Mouse (Mus musculus): ENCODE results near the gene Nmnat3. TPM values are rescaled to one million over a fixed set of nuclear protein-coding genes. Genes with fewer than 3 reads are reported as not detected.

The Nmnat3 gene
- polyA plus RNA-seq, 1 experiment from 2014 or later, result 0.87 TPM

DNA sequence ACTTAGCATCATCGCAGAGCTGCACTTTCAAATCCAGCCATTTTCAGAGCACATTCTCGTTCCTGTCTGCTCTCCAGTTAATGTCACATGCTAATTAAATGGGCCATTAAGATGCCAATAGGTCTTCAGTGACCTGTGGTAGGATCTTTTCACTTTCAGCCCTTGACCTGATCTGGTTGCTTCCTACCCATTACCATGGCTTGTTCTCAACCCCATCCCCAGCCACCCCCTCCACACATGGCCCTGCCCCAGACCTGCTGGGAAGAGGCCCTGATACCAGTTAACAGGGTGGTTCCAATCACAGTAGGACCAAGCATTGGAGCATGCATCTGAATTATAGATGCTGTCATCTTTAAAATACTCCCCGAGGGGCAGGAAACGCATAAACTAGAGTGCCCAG, 30.7 kb downstream of the Nmnat3 start:
- Histone ChIP-seq H3K36me3 (ENCODE audit: control insufficient read depth, insufficient read depth, low read length) (no peaks in the 10 kb centered on the region), H3K4me2 (ENCODE audit: low read length) (no peak overlapping the region), H3K9ac (replicated peaks; ENCODE audit: low read length) (no peak overlapping the region), H3K4me3 (replicated peaks; ENCODE audit: low read depth, low read length) (no peak overlapping the region), H3K9me3 (ENCODE audit: control insufficient read depth, low read length) (no peaks in the 10 kb centered on the region), H3K27ac (replicated peaks; ENCODE audit: low read depth, low read length) (no peak overlapping the region), H3K4me1 (ENCODE audit: control insufficient read depth, insufficient read depth, low read length) (peaks cover 6% of the 10 kb centered on the region), H3K27me3 (ENCODE audit: control insufficient read depth, insufficient read depth, low read length) (no peaks in the 10 kb centered on the region)
- WGBS, result 73% methylated on average over 4 of the region's 4 CpGs
- ATAC-seq (ENCODE audit: low FRiP score, low TSS enrichment) (no peak), DNase-seq (no peak)

DNA sequence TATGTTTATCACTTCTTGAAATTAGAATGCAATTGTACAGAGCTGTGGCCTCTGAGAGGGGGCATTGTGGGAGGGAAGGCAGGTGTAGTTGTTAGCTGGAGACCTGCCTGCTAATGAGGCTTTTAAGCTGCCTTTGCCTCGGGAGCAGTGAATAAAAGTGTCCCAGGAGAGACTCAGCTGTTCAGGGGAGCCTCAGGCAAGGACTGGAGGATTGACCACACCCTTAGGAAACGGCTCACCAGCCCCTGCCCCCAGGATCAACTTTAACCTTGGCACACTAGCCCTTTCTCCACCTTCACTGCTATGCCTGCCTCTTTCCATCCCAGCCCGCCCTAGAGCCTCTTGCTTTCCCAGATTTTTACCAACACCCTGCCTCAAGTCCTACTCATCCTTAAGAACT, 31.6 kb downstream of the Nmnat3 start:
- H3K27me3 ChIP-seq (ENCODE audit: control insufficient read depth, insufficient read depth, low read length), result no peaks in the 10 kb centered on the region
- no peak overlapping the region for H3K4me3 ChIP-seq (replicated peaks; ENCODE audit: low read depth, low read length)
- ATAC-seq (ENCODE audit: low FRiP score, low TSS enrichment) (no peak), DNase-seq (no peak)
- H3K9me3 ChIP-seq (ENCODE audit: control insufficient read depth, low read length), result no peaks in the 10 kb centered on the region
- no peak overlapping the region for H3K9ac ChIP-seq (replicated peaks; ENCODE audit: low read length)
- no peak overlapping the region for H3K27ac ChIP-seq (replicated peaks; ENCODE audit: low read depth, low read length)
- WGBS, result 40% methylated on average over 3 of the region's 3 CpGs
- no peak overlapping the region for H3K4me2 ChIP-seq (ENCODE audit: low read length)
- peaks cover 6% of the 10 kb centered on the region for H3K4me1 ChIP-seq (ENCODE audit: control insufficient read depth, insufficient read depth, low read length)
- no peaks in the 10 kb centered on the region for H3K36me3 ChIP-seq (ENCODE audit: control insufficient read depth, insufficient read depth, low read length)

DNA sequence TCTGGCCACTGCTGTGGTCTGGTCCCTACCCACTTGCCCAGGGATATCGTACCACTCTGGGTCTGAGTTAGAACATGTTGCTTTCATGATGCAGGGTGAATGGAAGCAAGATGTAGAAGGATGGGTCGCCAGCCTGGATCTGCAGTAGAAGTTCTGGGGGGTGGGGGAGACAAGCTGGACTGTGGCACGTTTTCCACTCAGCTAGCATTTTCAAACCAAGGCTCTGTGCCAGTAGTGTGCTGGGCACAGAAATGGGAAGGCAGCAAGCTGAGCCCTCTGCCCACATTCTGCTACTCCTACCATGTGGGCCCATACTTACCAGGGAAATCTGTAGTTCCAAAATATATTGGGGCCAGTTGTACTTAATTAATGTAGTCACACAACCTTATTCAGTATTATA, 33.5 kb downstream of the Nmnat3 start:
- Histone ChIP-seq H3K4me3 (replicated peaks; ENCODE audit: low read depth, low read length) (no peak overlapping the region), H3K9me3 (ENCODE audit: control insufficient read depth, low read length) (no peaks in the 10 kb centered on the region), H3K27me3 (ENCODE audit: control insufficient read depth, insufficient read depth, low read length) (no peaks in the 10 kb centered on the region), H3K27ac (replicated peaks; ENCODE audit: low read depth, low read length) (no peak overlapping the region), H3K4me2 (ENCODE audit: low read length) (no peak overlapping the region), H3K4me1 (ENCODE audit: control insufficient read depth, insufficient read depth, low read length) (peaks cover 6% of the 10 kb centered on the region), H3K36me3 (ENCODE audit: control insufficient read depth, insufficient read depth, low read length) (no peaks in the 10 kb centered on the region), H3K9ac (replicated peaks; ENCODE audit: low read length) (no peak overlapping the region)
- WGBS, result 90% methylated on average over 3 of the region's 3 CpGs
- DNase-seq (no peak), ATAC-seq (ENCODE audit: low FRiP score, low TSS enrichment) (no peak)

DNA sequence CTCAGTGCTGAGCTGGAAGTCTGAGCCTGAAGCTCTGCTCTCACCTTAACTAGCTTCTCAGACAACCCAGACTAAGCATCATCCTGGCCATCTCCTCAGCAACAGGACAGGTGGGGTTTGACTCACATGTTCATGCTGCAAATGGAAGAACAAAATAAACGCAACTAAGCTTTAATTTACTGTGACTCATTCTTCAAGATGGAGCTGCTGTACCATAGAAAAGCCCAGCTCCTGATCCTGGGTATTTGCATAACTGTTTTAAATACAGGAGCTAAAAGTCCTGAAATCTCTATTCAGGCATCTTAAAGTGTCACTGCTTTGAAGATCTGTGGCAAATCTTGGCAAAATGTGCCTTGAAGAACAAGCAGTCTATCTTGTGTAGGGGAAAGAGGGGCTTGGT, 38.9 kb downstream of the Nmnat3 start:
- ATAC-seq (ENCODE audit: low FRiP score, low TSS enrichment) (no peak), DNase-seq (no peak)
- WGBS, result 48% methylated on average over 1 of the region's 1 CpGs

DNA sequence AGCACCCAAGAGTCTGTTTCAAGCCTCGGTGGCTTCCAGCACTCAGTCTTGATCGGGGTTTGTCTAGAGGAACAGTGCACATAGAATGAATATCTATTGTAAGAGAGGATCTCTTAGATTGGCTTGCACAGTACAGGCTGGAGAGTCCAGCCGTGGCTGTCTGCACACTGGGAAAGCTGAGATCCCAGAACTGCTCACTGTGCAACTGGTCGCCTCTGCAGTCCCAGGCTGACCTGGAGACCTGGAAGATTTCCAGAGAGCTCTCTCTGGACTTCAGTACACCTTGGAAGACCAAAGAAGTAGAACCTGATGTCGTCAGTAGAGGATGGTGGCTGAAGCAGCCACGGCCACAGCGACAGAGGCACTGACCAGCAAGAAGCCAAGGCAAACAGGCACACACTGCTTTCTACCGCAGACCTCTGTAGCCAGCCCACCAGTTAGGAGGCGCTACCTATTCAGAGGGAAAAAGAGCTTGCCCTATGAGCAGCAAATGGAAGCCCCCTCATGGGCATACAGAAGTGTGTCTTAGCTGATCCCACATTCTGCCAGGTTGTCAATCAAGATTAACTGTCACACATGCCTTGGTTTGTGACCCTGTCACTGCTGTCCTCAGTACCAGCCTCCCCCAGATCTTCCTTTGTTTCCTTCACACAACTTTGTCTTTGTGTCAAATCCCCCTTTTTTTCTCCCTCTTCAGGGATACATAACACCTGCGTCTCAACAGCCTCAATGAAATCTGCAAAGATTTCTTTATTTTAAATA, 41.4 kb downstream of the Nmnat3 start:
- Histone ChIP-seq H3K36me3 (ENCODE audit: control insufficient read depth, insufficient read depth, low read length) (no peaks in the 10 kb centered on the region), H3K4me1 (ENCODE audit: control insufficient read depth, insufficient read depth, low read length) (peaks cover 7% of the 10 kb centered on the region; the same call in 1 of the 2 replicates), H3K27ac (replicated peaks; ENCODE audit: low read depth, low read length) (no peak overlapping the region), H3K4me2 (ENCODE audit: low read length) (no peak overlapping the region), H3K27me3 (ENCODE audit: control insufficient read depth, insufficient read depth, low read length) (no peaks in the 10 kb centered on the region), H3K4me3 (replicated peaks; ENCODE audit: low read depth, low read length) (no peak overlapping the region), H3K9ac (replicated peaks; ENCODE audit: low read length) (no peak overlapping the region), H3K9me3 (ENCODE audit: control insufficient read depth, low read length) (no peaks in the 10 kb centered on the region)
- DNase-seq (peak; percentile 45), ATAC-seq (ENCODE audit: low FRiP score, low TSS enrichment) (peak; percentile 58; the same call in 1 of the 2 replicates)
- 51% methylated on average over 10 of the region's 10 CpGs for WGBS

More for the DNA sequence above, 38.9 kb downstream of the Nmnat3 start:
- no peaks in the 10 kb centered on the region for H3K36me3 ChIP-seq (ENCODE audit: control insufficient read depth, insufficient read depth, low read length)
- H3K4me2 ChIP-seq (ENCODE audit: low read length), result no peak overlapping the region
- H3K27me3 ChIP-seq (ENCODE audit: control insufficient read depth, insufficient read depth, low read length), result no peaks in the 10 kb centered on the region
- H3K27ac ChIP-seq (replicated peaks; ENCODE audit: low read depth, low read length), result no peak overlapping the region
- no peak overlapping the region for H3K4me3 ChIP-seq (replicated peaks; ENCODE audit: low read depth, low read length)
- H3K9me3 ChIP-seq (ENCODE audit: control insufficient read depth, low read length), result no peaks in the 10 kb centered on the region
- peaks cover 7% of the 10 kb centered on the region; the same call in 1 of the 2 replicates for H3K4me1 ChIP-seq (ENCODE audit: control insufficient read depth, insufficient read depth, low read length)
- H3K9ac ChIP-seq (replicated peaks; ENCODE audit: low read length), result no peak overlapping the region

DNA sequence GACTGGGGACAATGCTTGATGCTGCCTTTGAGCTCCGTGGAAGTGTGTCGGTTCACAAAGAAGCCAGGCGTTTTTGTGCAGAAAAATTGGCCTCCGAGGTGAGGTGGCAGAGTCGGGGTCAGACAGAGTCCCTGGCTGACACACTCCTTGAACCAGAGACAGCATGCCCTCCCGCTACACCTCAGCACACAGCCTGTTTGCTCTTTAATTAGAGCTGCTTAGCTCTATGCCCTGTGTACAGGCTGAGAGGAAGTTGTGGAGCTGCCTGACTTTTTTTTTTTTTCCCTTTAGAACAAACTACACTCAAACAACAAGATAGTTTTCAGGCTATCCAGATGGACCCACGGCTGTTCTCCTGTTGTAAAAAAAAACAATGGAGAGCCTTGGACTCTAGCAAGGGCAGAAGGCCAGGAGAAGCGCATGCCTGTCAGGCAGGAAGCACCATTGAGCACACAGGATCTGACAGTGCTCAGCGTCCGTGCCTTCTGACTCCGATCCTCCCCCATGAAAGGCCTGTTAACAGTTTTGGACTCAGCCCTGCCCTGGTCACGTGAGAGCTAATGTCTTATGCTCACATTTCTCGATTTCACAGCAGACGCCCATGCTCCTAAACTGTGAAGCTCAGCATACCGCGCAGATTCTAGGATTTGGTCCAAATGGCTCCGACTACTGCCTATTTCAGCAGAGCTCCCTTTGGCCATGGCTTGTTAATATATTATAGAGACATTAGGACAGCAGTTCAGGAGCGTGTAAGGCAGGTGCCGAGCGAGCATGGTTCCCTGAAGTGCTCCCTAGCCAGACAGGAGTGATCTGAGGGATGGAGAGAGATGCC, 42.3 kb downstream of the Nmnat3 start:
- Histone ChIP-seq H3K9me3 (ENCODE audit: control insufficient read depth, low read length) (no peaks in the 10 kb centered on the region), H3K9ac (replicated peaks; ENCODE audit: low read length) (no peak overlapping the region), H3K36me3 (ENCODE audit: control insufficient read depth, insufficient read depth, low read length) (no peaks in the 10 kb centered on the region), H3K4me2 (ENCODE audit: low read length) (0 out of 2 replicates have a peak overlapping the region, but pooled peaks have one; percentile 3), H3K4me3 (replicated peaks; ENCODE audit: low read depth, low read length) (no peak overlapping the region), H3K4me1 (ENCODE audit: control insufficient read depth, insufficient read depth, low read length) (peaks cover 7% of the 10 kb centered on the region; the same call in 1 of the 2 replicates), H3K27ac (replicated peaks; ENCODE audit: low read depth, low read length) (no peak overlapping the region), H3K27me3 (ENCODE audit: control insufficient read depth, insufficient read depth, low read length) (no peaks in the 10 kb centered on the region)
- WGBS, result 29% methylated on average over 20 of the region's 20 CpGs
- DNase-seq (peak; percentile 53), ATAC-seq (ENCODE audit: low FRiP score, low TSS enrichment) (0 out of 2 replicates have a peak, but pooled peaks have one; percentile 43)

DNA sequence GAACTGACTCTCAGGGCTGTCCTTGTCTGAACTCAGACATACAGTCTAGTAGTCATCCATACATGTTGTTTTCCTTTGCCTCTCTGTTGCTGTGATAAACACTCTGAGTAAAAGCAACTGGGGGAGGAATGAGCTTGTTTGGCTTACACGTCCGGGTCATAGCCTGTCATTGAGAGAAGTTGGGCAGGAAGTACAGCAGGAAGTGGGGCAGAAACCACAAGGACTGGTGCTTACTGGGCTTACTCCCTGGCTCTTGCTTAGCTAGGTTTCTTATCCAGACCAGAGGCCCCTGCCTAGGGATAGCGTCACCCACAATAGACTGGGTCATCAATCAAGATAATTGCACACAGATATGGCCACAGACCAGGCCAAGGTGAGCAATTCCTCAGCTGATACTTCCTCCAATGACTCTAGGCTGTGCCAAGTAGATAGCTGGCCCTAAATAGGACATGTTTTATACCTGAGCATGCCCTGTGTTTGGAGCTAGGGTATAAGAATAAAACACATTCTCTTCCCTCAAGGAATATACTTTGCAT, 46.1 kb downstream of the Nmnat3 start:
- H3K27ac ChIP-seq (replicated peaks; ENCODE audit: low read depth, low read length), result no peak overlapping the region
- no peak overlapping the region for H3K4me3 ChIP-seq (replicated peaks; ENCODE audit: low read depth, low read length)
- WGBS, result 95% methylated on average over 3 of the region's 3 CpGs
- no peak for DNase-seq
- no peaks in the 10 kb centered on the region for H3K36me3 ChIP-seq (ENCODE audit: control insufficient read depth, insufficient read depth, low read length)
- peaks cover 7% of the 10 kb centered on the region; the same call in 1 of the 2 replicates for H3K4me1 ChIP-seq (ENCODE audit: control insufficient read depth, insufficient read depth, low read length)
- no peak overlapping the region for H3K9ac ChIP-seq (replicated peaks; ENCODE audit: low read length)
- no peaks in the 10 kb centered on the region for H3K27me3 ChIP-seq (ENCODE audit: control insufficient read depth, insufficient read depth, low read length)
- ATAC-seq (ENCODE audit: low FRiP score, low TSS enrichment), result no peak
- no peaks in the 10 kb centered on the region for H3K9me3 ChIP-seq (ENCODE audit: control insufficient read depth, low read length)
- no peak overlapping the region for H3K4me2 ChIP-seq (ENCODE audit: low read length)

DNA sequence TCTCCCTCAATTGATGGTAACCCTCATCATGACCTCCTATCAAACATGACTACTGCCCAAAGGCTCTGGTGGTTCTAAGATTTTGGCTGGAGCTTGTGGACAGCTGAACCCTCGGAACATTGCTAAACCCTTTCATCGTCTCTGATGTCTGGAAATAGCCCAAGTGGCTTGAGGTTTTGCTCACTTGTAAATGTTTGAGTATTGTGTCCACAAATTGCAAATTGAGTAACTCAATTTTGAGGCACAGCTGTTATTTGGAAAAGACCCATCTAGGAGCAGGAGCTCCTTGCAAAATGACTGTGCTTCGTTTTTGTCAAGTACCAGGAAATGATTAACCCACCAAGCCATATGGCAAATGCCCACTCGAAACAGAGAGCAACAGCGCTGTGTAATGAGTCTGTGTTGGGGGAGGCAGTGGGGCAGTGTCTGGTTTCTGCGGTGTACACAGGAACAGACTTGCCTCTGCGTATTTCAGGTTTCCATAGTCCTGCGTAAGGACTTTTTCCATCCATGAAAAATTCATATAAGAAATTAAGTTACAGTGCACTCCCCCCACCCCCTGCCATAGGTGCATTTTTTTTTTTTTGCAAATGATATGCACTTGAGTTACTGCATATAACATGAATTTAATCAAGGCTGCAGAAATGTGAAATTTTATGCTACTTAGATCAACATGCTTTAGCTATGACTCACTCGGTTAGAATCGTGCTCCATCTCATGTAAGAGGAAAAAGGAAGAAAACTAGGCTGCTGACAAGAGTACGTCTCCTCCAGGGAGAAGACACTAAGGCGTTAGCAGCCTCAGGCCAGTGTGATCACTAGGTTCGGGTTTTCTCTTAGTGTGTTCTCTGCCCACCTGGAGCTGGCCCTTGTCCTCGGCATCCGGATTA, 50.9 kb downstream of the Nmnat3 start:
- H3K36me3 ChIP-seq (ENCODE audit: control insufficient read depth, insufficient read depth, low read length), result no peaks in the 10 kb centered on the region
- H3K4me1 ChIP-seq (ENCODE audit: control insufficient read depth, insufficient read depth, low read length), result no peaks in the 10 kb centered on the region
- H3K4me2 ChIP-seq (ENCODE audit: low read length), result no peak overlapping the region
- H3K9me3 ChIP-seq (ENCODE audit: control insufficient read depth, low read length), result no peaks in the 10 kb centered on the region
- H3K27ac ChIP-seq (replicated peaks; ENCODE audit: low read depth, low read length), result no peak overlapping the region
- no peak overlapping the region for H3K4me3 ChIP-seq (replicated peaks; ENCODE audit: low read depth, low read length)
- DNase-seq (no peak), ATAC-seq (ENCODE audit: low FRiP score, low TSS enrichment) (no peak)
- H3K9ac ChIP-seq (replicated peaks; ENCODE audit: low read length), result no peak overlapping the region
- 82% methylated on average over 15 of the region's 15 CpGs for WGBS
- H3K27me3 ChIP-seq (ENCODE audit: control insufficient read depth, insufficient read depth, low read length), result no peaks in the 10 kb centered on the region

All from midbrain, embryonic 14.5 days (tissue).